Mouse (Mus musculus): ENCODE measurements at regions not wholly inside any gene's neighbourhood (a gene's known extent, or its start where the extent isn't known, plus 50 kb on each side); places are given as distances from the start of the nearest gene placed in this dataset.

DNA sequence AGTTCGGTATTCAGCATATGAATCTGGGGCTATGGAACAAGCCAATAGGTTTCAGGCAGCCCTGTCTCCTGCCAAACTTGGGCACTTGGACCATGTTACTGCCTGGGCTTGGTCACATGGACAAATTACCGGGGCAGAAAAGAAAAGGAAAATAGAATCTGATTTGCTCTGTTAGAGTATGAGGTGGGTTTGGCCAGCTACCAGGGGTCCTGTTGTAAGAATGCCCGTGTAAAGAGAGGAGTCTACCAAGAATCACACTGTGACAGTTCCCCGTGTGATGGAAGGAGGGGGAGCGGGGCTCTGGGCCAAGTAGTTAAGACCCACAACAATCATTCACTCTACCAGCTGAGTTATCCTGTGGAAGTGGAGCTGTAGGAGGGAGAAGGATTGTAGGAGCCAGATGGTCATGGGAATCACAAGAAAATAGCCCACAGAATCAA is 266.2 kb downstream of the Pik3r1 start:
- no peak for ATAC-seq
- H3K27me3 ChIP-seq (replicated peaks; ENCODE audit: insufficient read depth, low read length): no peaks in the 10 kb centered on the region
- no peak overlapping the region for H3K4me3 ChIP-seq (ENCODE audit: low read depth, low read length)
- no peaks in the 10 kb centered on the region for H3K9me3 ChIP-seq (ENCODE audit: low read length)
- TF ChIP-seq CTCF (IDR thresholded peaks at IDR 0.05): no peak
- no peak for TF ChIP-seq EP300 (IDR thresholded peaks at IDR 0.05)
- H3K4me2 ChIP-seq (replicated peaks; ENCODE audit: low read depth, low read length): no peak overlapping the region
- no peaks in the 10 kb centered on the region for H3K36me3 ChIP-seq (ENCODE audit: insufficient read depth, low read length)
- 62% methylated on average over 5 of the region's 5 CpGs for WGBS
- no peaks in the 10 kb centered on the region for H3K4me1 ChIP-seq (ENCODE audit: insufficient read depth, low read depth, low read length)
- H3K27ac ChIP-seq (ENCODE audit: low read length): no peak overlapping the region
- no peak overlapping the region for H3K9ac ChIP-seq (replicated peaks; ENCODE audit: low read depth)
- DNase-seq (ENCODE audit: low spot score): no peak

DNA sequence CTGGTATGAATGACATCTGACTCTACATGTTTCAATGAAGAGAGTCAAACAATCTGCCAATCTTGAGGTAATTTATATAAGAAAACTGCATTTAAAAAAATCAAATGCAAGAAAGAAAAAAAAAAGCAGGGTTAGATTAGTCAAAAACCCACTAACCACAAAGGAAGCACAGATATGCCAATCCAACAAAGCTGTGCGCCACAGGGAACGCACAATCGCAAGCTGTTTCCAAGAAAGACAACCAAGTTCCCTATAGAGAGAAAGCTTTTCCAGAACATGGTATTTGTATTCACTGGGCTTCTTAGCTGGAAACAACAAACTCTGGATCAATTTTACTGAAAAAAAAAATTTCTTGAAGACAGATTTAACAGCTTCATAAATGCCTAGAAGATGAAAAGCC is 267.0 kb downstream of the Pik3r1 start:
- Histone ChIP-seq H3K36me3 (ENCODE audit: insufficient read depth, low read length) (no peaks in the 10 kb centered on the region), H3K27me3 (replicated peaks; ENCODE audit: insufficient read depth, low read length) (no peaks in the 10 kb centered on the region), H3K4me1 (ENCODE audit: insufficient read depth, low read depth, low read length) (no peaks in the 10 kb centered on the region), H3K4me3 (ENCODE audit: low read depth, low read length) (no peak overlapping the region), H3K27ac (ENCODE audit: low read length) (no peak overlapping the region), H3K9me3 (ENCODE audit: low read length) (no peaks in the 10 kb centered on the region), H3K4me2 (replicated peaks; ENCODE audit: low read depth, low read length) (no peak overlapping the region), H3K9ac (replicated peaks; ENCODE audit: low read depth) (no peak overlapping the region)
- DNase-seq (ENCODE audit: low spot score) (no peak), ATAC-seq (no peak)
- WGBS: 96% methylated on average over 3 of the region's 3 CpGs
- TF ChIP-seq CTCF (IDR thresholded peaks at IDR 0.05) (no peak), EP300 (IDR thresholded peaks at IDR 0.05) (no peak)

DNA sequence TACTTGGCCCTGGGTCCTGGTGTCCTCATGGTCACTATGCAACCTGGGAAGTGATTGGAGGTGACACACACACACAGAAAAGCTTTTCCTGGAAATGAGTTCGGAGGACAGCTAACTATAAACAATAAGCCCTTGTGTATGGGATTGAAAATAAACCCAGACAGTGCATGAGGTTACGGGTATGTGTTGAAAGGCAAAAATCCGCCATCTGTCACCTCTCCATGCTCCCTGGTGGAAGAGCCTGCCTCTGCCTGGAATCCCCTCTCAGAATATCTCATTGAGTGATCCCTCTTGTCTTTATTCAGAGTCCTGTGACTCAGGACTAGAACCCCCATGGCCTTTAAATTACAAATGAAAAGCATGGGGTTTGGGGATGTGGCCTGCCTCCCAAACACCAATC is 276.2 kb downstream of the Pik3r1 start:
- peak; percentile 19; the same call in 1 of the 2 replicates for ATAC-seq
- DNase-seq (ENCODE audit: low spot score): no peak
- Histone ChIP-seq H3K36me3 (ENCODE audit: insufficient read depth, low read length) (no peaks in the 10 kb centered on the region), H3K4me3 (ENCODE audit: low read depth, low read length) (no peak overlapping the region), H3K9me3 (ENCODE audit: low read length) (no peaks in the 10 kb centered on the region), H3K4me2 (replicated peaks; ENCODE audit: low read depth, low read length) (no peak overlapping the region), H3K27me3 (replicated peaks; ENCODE audit: insufficient read depth, low read length) (no peaks in the 10 kb centered on the region), H3K4me1 (ENCODE audit: insufficient read depth, low read depth, low read length) (no peaks in the 10 kb centered on the region), H3K27ac (ENCODE audit: low read length) (no peak overlapping the region), H3K9ac (replicated peaks; ENCODE audit: low read depth) (no peak overlapping the region)
- 27% methylated on average over 3 of the region's 3 CpGs for WGBS
- TF ChIP-seq CTCF (IDR thresholded peaks at IDR 0.05) (no peak), EP300 (IDR thresholded peaks at IDR 0.05) (no peak)

DNA sequence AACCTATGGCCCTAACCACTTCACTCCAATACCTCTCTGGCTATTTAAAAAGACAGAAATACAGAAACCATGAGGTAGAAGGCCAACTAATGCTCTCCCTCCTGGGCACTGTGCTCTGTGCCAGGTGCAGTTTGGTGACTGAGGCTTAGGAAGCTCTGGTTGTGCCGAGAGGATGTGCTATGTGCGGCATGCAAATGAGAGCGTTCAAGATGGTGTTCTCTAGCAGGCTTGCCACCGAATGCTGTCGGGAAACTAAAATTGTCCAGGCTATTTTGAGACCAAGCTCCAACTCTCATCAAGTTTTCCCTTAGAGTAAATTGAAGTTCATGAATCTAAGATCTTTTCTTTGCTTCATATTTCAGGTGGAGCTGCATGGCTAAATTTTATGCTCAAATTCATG is 277.1 kb downstream of the Pik3r1 start:
- Histone ChIP-seq H3K9ac (replicated peaks; ENCODE audit: low read depth) (no peak overlapping the region), H3K9me3 (ENCODE audit: low read length) (no peaks in the 10 kb centered on the region), H3K27me3 (replicated peaks; ENCODE audit: insufficient read depth, low read length) (no peaks in the 10 kb centered on the region), H3K4me3 (ENCODE audit: low read depth, low read length) (no peak overlapping the region), H3K4me2 (replicated peaks; ENCODE audit: low read depth, low read length) (no peak overlapping the region), H3K4me1 (ENCODE audit: insufficient read depth, low read depth, low read length) (no peaks in the 10 kb centered on the region), H3K27ac (ENCODE audit: low read length) (no peak overlapping the region), H3K36me3 (ENCODE audit: insufficient read depth, low read length) (no peaks in the 10 kb centered on the region)
- no peak for TF ChIP-seq CTCF (IDR thresholded peaks at IDR 0.05)
- no peak for TF ChIP-seq EP300 (IDR thresholded peaks at IDR 0.05)
- DNase-seq (ENCODE audit: low spot score): no peak
- ATAC-seq: no peak
- 77% methylated on average over 5 of the region's 5 CpGs for WGBS

DNA sequence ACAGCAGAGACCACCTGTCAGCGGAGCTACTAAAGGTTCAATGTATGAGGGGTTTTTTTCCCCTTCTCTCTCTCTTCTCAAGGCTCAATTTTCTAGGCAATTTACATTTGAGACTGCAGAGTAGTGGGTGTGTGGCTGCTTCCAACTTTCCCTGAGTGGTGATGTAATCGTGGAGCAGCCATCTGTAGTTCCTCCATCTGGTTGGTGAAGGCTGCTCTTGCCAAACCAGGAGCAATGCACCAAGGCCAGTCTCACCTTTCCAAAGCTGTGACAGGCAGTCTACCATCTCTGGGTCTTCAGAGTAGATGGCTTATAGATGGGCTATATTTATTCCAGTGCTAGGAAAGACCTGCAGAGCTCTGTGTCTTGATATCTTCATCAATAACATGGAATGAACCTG is 280.4 kb downstream of the Pik3r1 start:
- Histone ChIP-seq H3K36me3 (ENCODE audit: insufficient read depth, low read length) (no peaks in the 10 kb centered on the region), H3K27ac (ENCODE audit: low read length) (no peak overlapping the region), H3K4me3 (ENCODE audit: low read depth, low read length) (no peak overlapping the region), H3K4me2 (replicated peaks; ENCODE audit: low read depth, low read length) (no peak overlapping the region), H3K27me3 (replicated peaks; ENCODE audit: insufficient read depth, low read length) (no peaks in the 10 kb centered on the region), H3K4me1 (ENCODE audit: insufficient read depth, low read depth, low read length) (no peaks in the 10 kb centered on the region), H3K9ac (replicated peaks; ENCODE audit: low read depth) (no peak overlapping the region), H3K9me3 (ENCODE audit: low read length) (no peaks in the 10 kb centered on the region)
- DNase-seq (ENCODE audit: low spot score) (no peak), ATAC-seq (no peak)
- no peak for TF ChIP-seq EP300 (IDR thresholded peaks at IDR 0.05)
- TF ChIP-seq CTCF (IDR thresholded peaks at IDR 0.05): no peak
- 85% methylated on average over 2 of the region's 2 CpGs for WGBS

DNA sequence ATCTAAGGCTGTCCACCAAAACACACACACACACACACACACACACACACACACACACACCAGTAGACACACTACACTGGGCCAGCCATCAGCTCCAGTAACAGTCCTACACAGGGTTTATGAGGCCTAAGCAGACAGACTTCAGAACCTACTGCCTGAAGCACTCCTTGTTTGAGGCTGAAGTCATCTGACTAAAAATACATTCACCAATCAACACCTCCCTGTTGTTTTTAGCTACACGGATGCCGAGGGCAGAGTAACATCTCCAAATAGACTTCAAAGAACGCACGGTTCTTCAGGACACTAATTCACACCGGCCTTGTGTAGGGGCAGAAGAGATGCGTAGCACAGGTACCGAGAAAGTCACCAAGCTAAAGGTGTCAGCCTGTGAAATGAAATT is 282.2 kb downstream of the Pik3r1 start:
- Histone ChIP-seq H3K36me3 (ENCODE audit: insufficient read depth, low read length) (no peaks in the 10 kb centered on the region), H3K27ac (ENCODE audit: low read length) (no peak overlapping the region), H3K27me3 (replicated peaks; ENCODE audit: insufficient read depth, low read length) (no peaks in the 10 kb centered on the region), H3K9me3 (ENCODE audit: low read length) (no peaks in the 10 kb centered on the region), H3K4me1 (ENCODE audit: insufficient read depth, low read depth, low read length) (no peaks in the 10 kb centered on the region), H3K4me2 (replicated peaks; ENCODE audit: low read depth, low read length) (no peak overlapping the region), H3K9ac (replicated peaks; ENCODE audit: low read depth) (no peak overlapping the region), H3K4me3 (ENCODE audit: low read depth, low read length) (no peak overlapping the region)
- 84% methylated on average over 7 of the region's 7 CpGs for WGBS
- ATAC-seq (no peak), DNase-seq (ENCODE audit: low spot score) (no peak)
- no peak for TF ChIP-seq EP300 (IDR thresholded peaks at IDR 0.05)
- no peak for TF ChIP-seq CTCF (IDR thresholded peaks at IDR 0.05)

DNA sequence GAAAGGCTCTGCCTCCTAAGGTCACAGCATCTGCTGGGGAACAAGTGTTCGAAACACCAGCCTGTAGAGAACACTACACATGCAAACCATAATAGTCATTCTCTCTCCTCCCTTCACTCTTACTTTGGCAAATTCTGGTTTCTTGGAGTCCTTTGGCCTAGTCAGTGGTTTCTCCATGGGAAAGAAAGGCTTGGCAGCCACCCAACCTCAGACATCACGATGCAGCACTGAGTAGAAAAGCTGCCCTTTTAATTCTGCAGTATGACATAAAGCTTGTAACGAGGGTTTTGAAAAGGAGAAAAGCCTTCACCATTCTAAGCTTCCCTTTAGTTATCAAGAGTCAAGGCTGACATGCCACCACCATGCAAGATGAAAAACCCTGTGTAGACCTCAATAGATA is 284.2 kb downstream of the Pik3r1 start:
- no peak for DNase-seq (ENCODE audit: low spot score)
- no peaks in the 10 kb centered on the region for H3K36me3 ChIP-seq (ENCODE audit: insufficient read depth, low read length)

More for the DNA sequence above, 284.2 kb downstream of the Pik3r1 start:
- no peak for ATAC-seq
- no peak overlapping the region for H3K4me3 ChIP-seq (ENCODE audit: low read depth, low read length)
- H3K27ac ChIP-seq (ENCODE audit: low read length): no peak overlapping the region
- no peaks in the 10 kb centered on the region for H3K9me3 ChIP-seq (ENCODE audit: low read length)
- H3K4me1 ChIP-seq (ENCODE audit: insufficient read depth, low read depth, low read length): no peaks in the 10 kb centered on the region
- no peaks in the 10 kb centered on the region for H3K27me3 ChIP-seq (replicated peaks; ENCODE audit: insufficient read depth, low read length)
- H3K9ac ChIP-seq (replicated peaks; ENCODE audit: low read depth): no peak overlapping the region
- TF ChIP-seq CTCF (IDR thresholded peaks at IDR 0.05) (no peak), EP300 (IDR thresholded peaks at IDR 0.05) (no peak)
- no peak overlapping the region for H3K4me2 ChIP-seq (replicated peaks; ENCODE audit: low read depth, low read length)
- 64% methylated on average over 3 of the region's 3 CpGs for WGBS
